Mouse (Mus musculus) liver, postnatal 0 days (tissue): ENCODE data around the gene Rere.

Experiments
- CTCF ChIP-seq: sonication (generic); IDR thresholded peaks from 2 replicates; pipeline ENCODE4 v1.5.1; 2016; ENCODE audit warnings: antibody characterized with exemption, low read depth
- EP300 ChIP-seq: IDR thresholded peaks from 2 replicates; pipeline ENCODE4 v1.6.1; 2016; ENCODE audit warnings: antibody characterized with exemption, low read depth, mild to moderate bottlenecking

DNA sequence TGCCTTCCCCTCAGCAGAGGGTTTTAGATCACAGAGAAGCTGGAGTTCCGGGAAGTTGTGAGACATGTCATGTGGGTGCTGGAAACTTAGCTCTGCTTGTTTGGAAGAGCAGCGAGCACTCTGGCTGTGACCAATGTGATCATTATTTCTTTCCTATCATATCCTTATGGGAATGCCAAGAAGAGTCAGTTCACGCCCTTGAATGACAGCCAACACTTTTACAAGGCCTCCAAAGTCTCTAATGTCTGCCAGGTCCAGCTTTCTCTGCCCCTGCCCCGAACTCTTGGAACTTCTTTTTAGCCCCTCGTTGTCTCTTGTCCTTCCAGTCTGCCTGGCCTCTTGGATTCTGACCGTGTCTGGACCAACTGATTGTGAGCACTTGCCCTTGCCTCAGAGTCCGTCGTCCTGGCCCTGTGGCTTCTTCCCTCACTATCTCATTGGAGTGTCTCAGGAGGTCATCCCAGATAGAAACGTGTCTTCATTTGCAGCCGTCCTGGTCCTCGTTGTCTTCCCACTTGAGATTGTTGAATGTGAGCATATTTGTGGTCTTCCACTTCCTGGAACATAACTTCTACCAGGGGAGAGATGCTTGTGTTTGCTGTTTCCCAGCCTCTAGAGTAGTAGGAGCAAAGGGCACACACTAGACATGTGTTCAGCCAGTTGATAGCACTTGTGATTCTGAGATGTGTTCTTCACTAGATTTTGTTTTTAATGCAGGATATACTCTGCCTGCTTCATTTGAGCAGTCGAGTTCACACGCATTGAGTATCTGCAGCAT lies 120.6 kb downstream of the Rere start:
- TF ChIP-seq CTCF (no peak), EP300 (no peak)
